Mouse (Mus musculus) gastrocnemius, postnatal 4 days (tissue): ENCODE measurements around the gene Bsg. TPM values are rescaled to one million over a fixed set of nuclear protein-coding genes. Genes with fewer than 3 reads are reported as not detected.
A peak's percentile ranks its signal among the peaks of the same experiment; 100 is the strongest.
"Not testable (repeated sequence)": the region's sequence is repeated elsewhere in the genome, so short reads cannot be mapped to it uniquely, and the experiment has no call there.

ENCODE experiments used
- DNase-seq, 2 experiments: peaks; one replicate each; pipeline ENCODE4 v3.0.0; 2021 to 2022; ENCODE audit warnings: low spot score in 2 of 2, mixed read lengths in 2 of 2
- total RNA-seq, 2 experiments: library from RNA; stranded (reverse); gene quantifications; 2 replicates each; pipeline ENCODE4 v1.2.3; 2021

Gene Bsg
- total RNA-seq, 2 experiments from 2014 or later, result 390 to 392 TPM

GRCm38 (mm10) chr10:79701443-79702129, 2.7 kb upstream of the Bsg start:
- DNase-seq, result no peak

DNA sequence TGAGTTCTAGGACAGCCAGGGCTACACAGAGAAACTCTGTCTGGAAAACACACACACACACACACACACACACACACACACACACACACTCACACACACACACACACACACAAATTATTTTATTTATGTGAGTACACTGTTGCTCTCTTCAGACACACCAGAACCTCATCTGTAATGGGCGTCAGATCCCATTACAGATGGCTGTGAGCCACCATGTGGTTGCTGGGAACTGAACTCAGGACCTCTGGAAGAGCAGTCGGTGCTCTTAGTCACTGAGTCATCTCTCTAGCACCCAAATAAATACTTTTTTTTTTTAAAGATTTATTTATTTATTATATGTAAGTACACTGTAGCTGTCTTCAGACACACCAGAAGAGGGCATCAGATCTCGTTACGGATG, 1.3 kb upstream of the Bsg start:
- not testable (repeated sequence) for DNase-seq

DNA sequence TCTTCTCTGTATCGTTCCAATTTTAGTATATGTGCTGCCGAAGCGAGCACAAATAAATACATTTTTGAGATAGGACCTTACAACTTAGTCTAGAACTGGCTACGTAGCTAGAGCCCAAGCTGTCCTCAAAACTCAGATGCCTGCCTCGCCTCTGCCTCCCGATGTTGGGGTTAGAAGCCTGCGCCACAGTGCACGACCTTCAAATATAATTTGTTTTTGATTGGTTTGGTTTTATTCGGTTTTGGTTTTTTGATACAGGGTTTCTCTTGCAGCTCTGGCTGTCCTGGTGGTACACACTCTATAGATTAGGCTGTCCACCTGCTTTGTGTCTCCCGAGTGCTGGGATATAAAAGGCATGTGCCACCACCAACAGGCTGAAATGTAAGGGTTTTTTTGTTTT, 750 bp upstream of the Bsg start:
- no peak for DNase-seq

DNA sequence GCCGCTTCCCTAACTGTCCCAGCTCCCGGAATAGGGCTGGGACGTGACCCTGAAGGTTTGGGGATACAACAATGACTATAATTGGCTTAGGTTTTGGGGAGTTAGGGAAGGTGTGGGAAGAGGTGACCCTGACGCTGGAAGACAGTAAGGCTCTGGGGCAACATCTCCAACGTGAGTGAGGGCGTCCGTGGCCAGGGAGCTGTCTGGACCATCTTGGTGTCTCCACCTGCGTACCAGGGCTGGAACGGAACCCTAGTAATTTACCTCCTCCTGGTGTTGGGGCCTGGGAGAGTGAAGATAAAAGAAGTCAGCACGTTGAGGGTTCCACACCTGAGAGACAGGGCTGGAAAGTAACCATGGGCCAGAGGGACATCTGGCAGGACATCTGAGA, 674 bp downstream of the Bsg start:
- no peak for DNase-seq

- no peak for DNase-seq
Measured at GRCm38 (mm10) chr10:79705951-79706350, 1.7 kb downstream of the Bsg start.

GRCm38 (mm10) chr10:79706406-79707094, 2.3 kb downstream of the Bsg start:
- DNase-seq, result no peak

GRCm38 (mm10) chr10:79707162-79707561, 2.9 kb downstream of the Bsg start:
- DNase-seq, result no peak

- DNase-seq, result no peak
Measured at GRCm38 (mm10) chr10:79707759-79708158, 3.5 kb downstream of the Bsg start.

DNA sequence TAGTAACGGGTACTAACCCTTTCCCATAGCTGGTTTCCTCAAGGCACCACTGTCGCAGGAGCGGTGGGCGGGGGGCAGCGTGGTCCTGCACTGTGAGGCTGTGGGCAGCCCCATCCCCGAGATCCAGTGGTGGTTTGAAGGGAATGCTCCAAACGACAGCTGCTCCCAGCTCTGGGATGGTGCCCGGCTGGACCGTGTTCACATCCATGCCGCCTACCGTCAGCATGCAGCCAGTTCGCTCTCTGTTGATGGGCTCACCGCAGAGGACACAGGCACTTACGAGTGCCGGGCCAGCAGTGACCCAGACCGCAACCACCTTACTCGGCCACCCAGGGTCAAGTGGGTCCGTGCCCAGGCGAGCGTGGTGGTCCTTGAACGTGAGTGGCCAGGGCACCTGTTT, 4.4 kb downstream of the Bsg start:
- DNase-seq, result no peak

GRCm38 (mm10) chr10:79709307-79709706, 5.0 kb downstream of the Bsg start:
- DNase-seq, result no peak

GRCm38 (mm10) chr10:79712029-79712428, 7.7 kb downstream of the Bsg start:
- DNase-seq, result no peak

DNA sequence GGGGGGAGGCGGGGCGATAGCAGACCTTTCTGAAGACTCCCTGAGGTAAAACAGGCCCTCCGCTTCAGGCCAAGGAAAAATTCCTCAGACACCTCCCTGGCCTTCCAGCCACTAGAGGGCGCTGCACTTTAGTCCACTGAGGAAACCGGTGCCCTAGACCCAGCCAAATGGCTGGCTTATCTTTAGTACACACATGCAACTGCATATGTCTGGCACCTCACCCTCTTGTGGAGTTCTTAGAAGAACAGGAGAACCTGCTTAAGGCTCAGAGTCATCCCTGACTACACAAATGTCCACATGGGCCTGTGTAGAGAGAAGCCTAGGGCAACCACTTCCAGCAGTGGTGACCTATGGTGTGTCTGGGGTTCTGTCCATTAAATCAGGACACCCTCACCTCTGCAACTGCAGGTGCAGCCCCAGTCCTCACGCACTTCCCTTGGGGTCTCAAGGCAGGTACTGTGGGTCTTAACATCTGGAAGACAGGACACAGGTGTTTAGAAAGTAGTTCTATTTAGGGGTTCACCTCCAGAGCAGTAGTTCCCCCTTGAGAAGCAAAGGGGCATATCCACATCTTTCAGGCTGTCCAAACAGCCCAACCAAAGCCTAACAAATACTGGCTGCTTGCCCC, 8.3 kb downstream of the Bsg start:
- DNase-seq, result peak; percentile 68 to 79

DNA sequence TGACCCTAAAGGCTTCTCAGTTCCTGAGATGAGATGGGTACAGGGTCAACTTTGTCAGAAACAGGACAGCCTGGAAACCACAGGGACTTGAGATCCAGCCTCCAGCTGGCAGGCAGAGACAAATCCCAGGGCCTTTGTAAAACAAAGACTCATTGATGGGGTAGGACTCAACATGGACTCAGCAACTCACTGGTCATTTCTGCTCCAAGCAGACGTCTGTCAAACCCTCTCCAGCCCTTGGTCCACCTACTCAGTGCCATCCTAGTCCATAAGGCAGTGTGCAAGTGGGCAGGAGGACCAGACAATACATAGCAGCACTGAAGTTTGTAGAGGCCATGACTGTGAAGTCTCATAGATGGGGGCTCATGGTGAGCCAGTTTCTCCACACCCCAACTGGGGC, 8.9 kb downstream of the Bsg start:
- DNase-seq, result no peak

DNA sequence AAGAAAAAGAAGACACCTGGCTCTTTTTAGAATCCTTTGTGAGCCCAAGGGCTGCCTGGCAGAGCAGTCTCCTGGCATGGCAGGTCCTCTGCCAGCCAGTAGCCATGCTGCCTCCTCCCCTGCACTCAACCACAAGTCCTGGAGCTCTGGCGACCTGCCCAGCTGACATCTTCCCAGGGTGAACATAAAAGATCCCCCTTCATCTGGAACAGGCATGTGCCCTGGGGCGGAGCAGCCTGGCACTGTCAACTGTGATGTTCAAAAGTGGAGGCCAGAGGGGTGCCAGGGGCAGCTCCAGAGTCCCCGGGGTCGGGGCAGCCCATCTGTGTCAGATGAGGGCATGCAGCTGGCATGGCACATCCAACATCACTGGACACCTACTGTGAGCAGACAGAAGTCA, 10.7 kb downstream of the Bsg start:
- no peak for DNase-seq

GRCm38 (mm10) chr10:79716254-79716987, 12.1 kb downstream of the Bsg start, which contains the start of gene Hcn2:
Gene Hcn2 (plus strand): TSS chr10:79716634.
- DNase-seq, result no peak

GRCm38 (mm10) chr10:79716988-79717355, 12.7 kb downstream of the Bsg start:
- DNase-seq, result no peak

- peak; percentile 56 to 78 for DNase-seq
Measured at GRCm38 (mm10) chr10:79717640-79718357, 13.5 kb downstream of the Bsg start.

- DNase-seq, result no peak
Measured at GRCm38 (mm10) chr10:79721089-79721488, 16.8 kb downstream of the Bsg start.

DNA sequence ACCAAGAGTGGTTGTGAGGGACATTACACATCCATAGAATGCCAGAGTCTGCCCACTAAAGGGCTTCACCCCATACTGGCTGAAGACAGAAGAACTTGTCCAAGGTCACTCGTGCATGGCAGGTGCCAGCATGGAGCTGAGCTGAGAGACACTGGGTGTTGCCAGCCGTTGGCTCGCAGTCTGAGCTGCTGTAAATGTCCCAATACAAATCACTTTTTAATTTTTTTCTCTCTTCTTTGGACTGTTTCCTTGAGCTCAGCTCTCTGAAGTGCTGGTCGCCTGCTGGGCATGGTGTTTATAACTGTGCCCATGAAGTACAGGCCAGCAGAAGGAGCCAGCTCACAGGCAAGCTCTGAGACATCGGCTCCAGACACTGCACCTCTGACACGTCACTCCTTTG, 18.8 kb downstream of the Bsg start:
- no peak for DNase-seq

GRCm38 (mm10) chr10:79723692-79724091, 19.4 kb downstream of the Bsg start:
- no peak for DNase-seq

DNA sequence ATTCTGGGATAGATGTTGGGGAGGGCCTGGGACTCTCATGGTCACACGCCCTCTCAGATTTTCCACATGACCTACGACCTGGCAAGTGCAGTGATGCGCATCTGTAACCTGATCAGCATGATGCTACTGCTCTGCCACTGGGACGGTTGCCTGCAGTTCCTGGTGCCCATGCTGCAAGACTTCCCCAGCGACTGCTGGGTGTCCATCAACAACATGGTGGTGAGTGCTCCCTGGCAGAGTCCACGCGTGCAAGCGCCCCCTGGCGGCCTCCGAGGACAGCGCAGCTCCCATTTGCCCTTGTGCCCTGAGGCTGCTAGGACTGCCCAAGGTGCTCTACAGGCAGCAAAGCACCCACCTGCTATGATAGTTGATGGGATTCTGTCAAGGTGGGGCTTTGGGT, 21.8 kb downstream of the Bsg start:
- peak in 1 of 2 experiments; percentile 48 for DNase-seq
